Mouse (Mus musculus): ENCODE measurements at regions not wholly inside any gene's neighbourhood (a gene's known extent, or its start where the extent isn't known, plus 50 kb on each side); places are given as distances from the start of the nearest gene placed in this dataset.

DNA sequence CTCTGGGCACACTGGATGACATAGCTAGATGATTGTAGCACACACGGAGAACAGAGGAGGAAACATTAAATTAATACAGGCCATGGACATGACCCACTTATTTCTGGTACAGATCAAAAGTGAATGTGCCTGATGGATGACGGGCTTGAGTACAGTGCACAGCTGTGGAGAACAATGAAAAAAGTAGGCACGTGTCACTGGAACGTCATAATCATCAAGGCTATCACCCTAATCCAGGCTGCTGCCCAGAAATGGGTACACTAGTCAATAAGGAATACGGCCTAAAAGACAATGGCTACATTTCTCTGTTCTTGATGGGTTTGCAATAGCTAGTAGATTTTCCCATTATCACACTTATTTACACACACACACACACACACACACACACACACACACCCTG, 118.3 kb upstream of the Prdm1 start:
- no peaks in the 10 kb centered on the region for H3K4me1 ChIP-seq (ENCODE audit: control insufficient read depth, insufficient read depth, low read length)
- H3K4me3 ChIP-seq (ENCODE audit: insufficient read depth, low read length) = no peak overlapping the region
- no peak for TF ChIP-seq POLR2A (IDR thresholded peaks at IDR 0.05; ENCODE audit: low read depth, low read length)
- TF ChIP-seq CTCF (IDR thresholded peaks at IDR 0.05; ENCODE audit: borderline replicate concordance, insufficient read depth, low read length) = no peak
- no peak overlapping the region for H3K27ac ChIP-seq (ENCODE audit: insufficient read depth, low read length)

- no peak for TF ChIP-seq POLR2A (IDR thresholded peaks at IDR 0.05; ENCODE audit: low read depth, low read length)
- no peak for TF ChIP-seq CTCF (IDR thresholded peaks at IDR 0.05; ENCODE audit: borderline replicate concordance, insufficient read depth, low read length)
- Histone ChIP-seq H3K4me3 (ENCODE audit: insufficient read depth, low read length) (no peak overlapping the region), H3K27ac (ENCODE audit: insufficient read depth, low read length) (no peak overlapping the region), H3K4me1 (ENCODE audit: control insufficient read depth, insufficient read depth, low read length) (no peaks in the 10 kb centered on the region)
Measured at GRCm38 (mm10) chr10:44641616-44642015, 113.3 kb upstream of the Prdm1 start.

DNA sequence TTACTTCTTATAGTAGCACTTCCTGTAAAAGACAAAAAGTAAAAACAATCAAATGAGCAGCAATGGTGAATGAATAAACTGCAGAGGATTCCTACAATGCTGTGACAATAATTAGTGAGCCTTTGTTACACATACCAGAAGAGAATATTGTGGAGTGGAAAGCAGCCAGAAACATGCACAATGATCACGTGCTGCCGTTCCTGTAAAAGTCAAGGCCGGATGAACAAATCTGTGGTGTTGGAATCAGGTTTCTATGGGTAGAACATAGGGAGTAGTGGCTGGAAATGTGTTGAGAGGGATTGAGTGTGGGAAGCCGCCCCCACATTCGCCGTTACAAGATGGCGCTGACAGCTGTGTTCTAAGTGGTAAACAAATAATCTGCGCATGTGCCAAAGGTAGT, 112.3 kb upstream of the Prdm1 start:
- TF ChIP-seq POLR2A (IDR thresholded peaks at IDR 0.05; ENCODE audit: low read depth, low read length) (no peak), CTCF (IDR thresholded peaks at IDR 0.05; ENCODE audit: borderline replicate concordance, insufficient read depth, low read length) (no peak)
- H3K27ac ChIP-seq (ENCODE audit: insufficient read depth, low read length) = no peak overlapping the region
- H3K4me3 ChIP-seq (ENCODE audit: insufficient read depth, low read length) = no peak overlapping the region

DNA sequence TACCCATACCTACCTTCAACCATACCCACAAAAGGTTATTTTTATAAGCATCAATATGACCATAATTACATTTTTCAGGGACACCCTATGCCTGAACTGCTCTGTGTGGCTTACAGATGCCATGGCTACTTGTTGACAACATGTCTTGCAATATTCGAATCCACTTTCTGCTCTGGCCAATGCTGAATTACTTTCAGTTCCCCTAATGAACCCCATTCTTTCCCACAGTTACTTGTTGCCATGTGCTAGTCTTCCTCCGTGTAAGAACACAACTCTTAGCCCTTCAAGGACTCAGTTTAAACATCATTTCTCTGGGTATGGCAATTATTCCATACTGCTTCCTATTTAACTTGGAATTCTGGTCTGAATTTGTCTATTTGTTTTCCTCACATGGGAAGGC, 110.4 kb upstream of the Prdm1 start:
- TF ChIP-seq POLR2A (IDR thresholded peaks at IDR 0.05; ENCODE audit: low read depth, low read length) (no peak), CTCF (IDR thresholded peaks at IDR 0.05; ENCODE audit: borderline replicate concordance, insufficient read depth, low read length) (no peak)
- no peak overlapping the region for H3K4me3 ChIP-seq (ENCODE audit: insufficient read depth, low read length)
- no peaks in the 10 kb centered on the region for H3K4me1 ChIP-seq (ENCODE audit: control insufficient read depth, insufficient read depth, low read length)
- H3K27ac ChIP-seq (ENCODE audit: insufficient read depth, low read length) = no peak overlapping the region

More for the DNA sequence above, 112.3 kb upstream of the Prdm1 start:
- no peaks in the 10 kb centered on the region for H3K4me1 ChIP-seq (ENCODE audit: control insufficient read depth, insufficient read depth, low read length)

GRCm38 (mm10) chr10:44636786-44637185, 108.5 kb upstream of the Prdm1 start:
- no peak overlapping the region for H3K4me3 ChIP-seq (ENCODE audit: insufficient read depth, low read length)
- TF ChIP-seq POLR2A (IDR thresholded peaks at IDR 0.05; ENCODE audit: low read depth, low read length) (no peak), CTCF (IDR thresholded peaks at IDR 0.05; ENCODE audit: borderline replicate concordance, insufficient read depth, low read length) (no peak)
- no peak overlapping the region for H3K27ac ChIP-seq (ENCODE audit: insufficient read depth, low read length)

DNA sequence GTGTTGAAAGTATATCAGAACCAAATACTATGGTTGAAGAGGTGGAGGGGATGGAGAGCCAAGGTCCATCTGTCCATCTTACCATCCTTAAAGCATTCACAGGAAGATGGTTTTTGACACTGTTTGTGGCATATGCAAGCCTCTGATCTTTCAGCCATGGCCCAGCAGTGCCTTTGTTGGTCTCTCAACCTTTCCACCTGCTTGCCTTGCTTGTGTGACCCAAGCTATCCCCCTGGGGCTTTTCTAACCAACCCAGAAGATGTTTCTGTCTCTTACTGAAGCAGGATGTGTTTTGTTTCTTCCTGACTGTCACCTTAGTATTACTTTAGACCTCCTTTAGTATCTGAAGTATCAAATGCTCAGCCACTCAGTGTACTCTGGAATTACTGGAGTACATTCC, 107.8 kb upstream of the Prdm1 start:
- no peak for TF ChIP-seq POLR2A (IDR thresholded peaks at IDR 0.05; ENCODE audit: low read depth, low read length)
- no peak for TF ChIP-seq CTCF (IDR thresholded peaks at IDR 0.05; ENCODE audit: borderline replicate concordance, insufficient read depth, low read length)
- no peaks in the 10 kb centered on the region for H3K4me1 ChIP-seq (ENCODE audit: control insufficient read depth, insufficient read depth, low read length)
- H3K27ac ChIP-seq (ENCODE audit: insufficient read depth, low read length) = no peak overlapping the region
- H3K4me3 ChIP-seq (ENCODE audit: insufficient read depth, low read length) = no peak overlapping the region

More at GRCm38 (mm10) chr10:44636786-44637185, 108.5 kb upstream of the Prdm1 start:
- H3K4me1 ChIP-seq (ENCODE audit: control insufficient read depth, insufficient read depth, low read length) = no peaks in the 10 kb centered on the region

DNA sequence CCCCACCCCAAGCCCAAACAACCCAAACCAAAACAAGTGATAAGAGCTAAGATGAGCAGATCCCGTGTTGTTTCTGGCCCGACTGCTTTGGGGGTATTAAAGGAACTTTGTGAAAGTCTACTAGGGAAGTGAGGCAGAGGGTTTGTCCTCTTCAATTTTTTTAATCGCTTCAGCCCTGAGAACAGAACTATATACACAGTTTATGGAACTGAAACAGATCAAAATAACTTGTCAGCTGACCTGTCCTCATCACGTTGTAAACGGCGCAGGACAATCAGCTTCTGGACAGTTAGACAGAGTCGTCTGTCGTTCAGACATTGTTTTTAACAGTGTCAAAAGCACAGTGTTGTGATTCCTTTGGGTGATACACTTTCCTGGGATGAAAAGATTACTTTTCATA, 103.3 kb upstream of the Prdm1 start:
- Histone ChIP-seq H3K4me1 (ENCODE audit: control insufficient read depth, insufficient read depth, low read length) (no peaks in the 10 kb centered on the region), H3K27ac (ENCODE audit: insufficient read depth, low read length) (no peak overlapping the region), H3K4me3 (ENCODE audit: insufficient read depth, low read length) (no peak overlapping the region)
- TF ChIP-seq CTCF (IDR thresholded peaks at IDR 0.05; ENCODE audit: borderline replicate concordance, insufficient read depth, low read length) = no peak
- TF ChIP-seq POLR2A (IDR thresholded peaks at IDR 0.05; ENCODE audit: low read depth, low read length) = no peak

- TF ChIP-seq POLR2A (IDR thresholded peaks at IDR 0.05; ENCODE audit: low read depth, low read length) = no peak
- no peak for TF ChIP-seq CTCF (IDR thresholded peaks at IDR 0.05; ENCODE audit: borderline replicate concordance, insufficient read depth, low read length)
- no peaks in the 10 kb centered on the region for H3K4me1 ChIP-seq (ENCODE audit: control insufficient read depth, insufficient read depth, low read length)
- no peak overlapping the region for H3K27ac ChIP-seq (ENCODE audit: insufficient read depth, low read length)
- no peak overlapping the region for H3K4me3 ChIP-seq (ENCODE audit: insufficient read depth, low read length)
Measured at GRCm38 (mm10) chr10:44630485-44630884, 102.2 kb upstream of the Prdm1 start.

DNA sequence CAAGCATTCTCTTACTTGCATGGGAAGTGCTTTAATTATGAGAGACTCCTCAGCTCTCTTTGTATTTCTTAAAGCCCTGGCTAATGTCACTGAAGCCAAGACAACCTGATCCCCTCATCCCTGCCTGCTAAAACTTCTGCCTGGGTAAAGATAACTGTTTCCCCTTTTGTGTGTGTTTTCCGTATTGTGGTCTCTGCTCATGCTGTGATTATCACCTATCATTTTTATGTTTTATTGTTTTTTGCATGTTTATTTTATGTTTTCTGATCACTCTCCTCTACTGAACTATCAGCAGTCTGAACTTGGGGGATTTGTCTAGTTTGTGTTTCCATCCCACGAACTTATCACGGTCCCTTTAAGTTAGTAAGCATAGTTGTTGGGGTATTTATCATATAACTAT, 100.1 kb upstream of the Prdm1 start:
- H3K4me3 ChIP-seq (ENCODE audit: insufficient read depth, low read length) = no peak overlapping the region
- H3K27ac ChIP-seq (ENCODE audit: insufficient read depth, low read length) = no peak overlapping the region
- no peak for TF ChIP-seq POLR2A (IDR thresholded peaks at IDR 0.05; ENCODE audit: low read depth, low read length)
- TF ChIP-seq CTCF (IDR thresholded peaks at IDR 0.05; ENCODE audit: borderline replicate concordance, insufficient read depth, low read length) = no peak
- H3K4me1 ChIP-seq (ENCODE audit: control insufficient read depth, insufficient read depth, low read length) = no peaks in the 10 kb centered on the region

- H3K27ac ChIP-seq (ENCODE audit: insufficient read depth, low read length) = no peak overlapping the region
- no peak for TF ChIP-seq CTCF (IDR thresholded peaks at IDR 0.05; ENCODE audit: borderline replicate concordance, insufficient read depth, low read length)
- no peak for TF ChIP-seq POLR2A (IDR thresholded peaks at IDR 0.05; ENCODE audit: low read depth, low read length)
- H3K4me1 ChIP-seq (ENCODE audit: control insufficient read depth, insufficient read depth, low read length) = no peaks in the 10 kb centered on the region
- no peak overlapping the region for H3K4me3 ChIP-seq (ENCODE audit: insufficient read depth, low read length)
Measured at GRCm38 (mm10) chr10:44627431-44627830, 99.1 kb upstream of the Prdm1 start.

DNA sequence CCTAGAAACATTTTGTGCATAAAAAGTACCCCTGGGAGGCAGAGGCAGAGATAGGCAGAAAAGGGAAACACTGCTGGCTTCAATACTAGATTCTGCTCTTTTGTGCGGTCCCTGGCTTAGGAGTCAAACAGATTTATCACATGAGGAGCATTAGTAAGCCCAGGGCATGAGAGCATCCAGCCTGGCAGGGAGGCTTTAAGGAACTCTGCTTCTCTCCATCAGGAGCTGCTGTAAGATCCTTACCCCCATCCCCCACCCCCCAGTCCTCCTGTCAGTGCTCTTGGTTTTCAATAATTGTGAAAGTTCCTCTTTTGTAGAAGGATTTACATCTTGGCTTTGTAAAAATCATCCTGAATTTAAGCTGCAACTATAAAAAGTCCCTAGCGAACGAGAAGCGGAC, 97.2 kb upstream of the Prdm1 start:
- no peak overlapping the region for H3K4me3 ChIP-seq (ENCODE audit: insufficient read depth, low read length)
- H3K4me1 ChIP-seq (ENCODE audit: control insufficient read depth, insufficient read depth, low read length) = no peaks in the 10 kb centered on the region
- no peak for TF ChIP-seq CTCF (IDR thresholded peaks at IDR 0.05; ENCODE audit: borderline replicate concordance, insufficient read depth, low read length)
- no peak for TF ChIP-seq POLR2A (IDR thresholded peaks at IDR 0.05; ENCODE audit: low read depth, low read length)

More for the DNA sequence above, 97.2 kb upstream of the Prdm1 start:
- no peak overlapping the region for H3K27ac ChIP-seq (ENCODE audit: insufficient read depth, low read length)

All from embryonic fibroblast, embryonic 13.5 days (primary cell).